Mouse (Mus musculus) embryonic fibroblast, embryonic 13.5 days (primary cell): Measurements from ENCODE around the gene Elmod1.

Experiments used
- CTCF ChIP-seq: IDR thresholded peaks from 2 replicates; pipeline ENCODE4 v1.5.1; 2011; ENCODE audit warnings: mild to moderate bottlenecking, control low read depth, low read length, moderate library complexity, borderline replicate concordance; ENCODE audit not compliant: insufficient read depth
- POLR2A ChIP-seq: IDR thresholded peaks from 2 replicates; pipeline ENCODE4 v1.6.1; 2011; ENCODE audit warnings: low read depth, mild to moderate bottlenecking, control low read depth, low read length, moderate library complexity

DNA sequence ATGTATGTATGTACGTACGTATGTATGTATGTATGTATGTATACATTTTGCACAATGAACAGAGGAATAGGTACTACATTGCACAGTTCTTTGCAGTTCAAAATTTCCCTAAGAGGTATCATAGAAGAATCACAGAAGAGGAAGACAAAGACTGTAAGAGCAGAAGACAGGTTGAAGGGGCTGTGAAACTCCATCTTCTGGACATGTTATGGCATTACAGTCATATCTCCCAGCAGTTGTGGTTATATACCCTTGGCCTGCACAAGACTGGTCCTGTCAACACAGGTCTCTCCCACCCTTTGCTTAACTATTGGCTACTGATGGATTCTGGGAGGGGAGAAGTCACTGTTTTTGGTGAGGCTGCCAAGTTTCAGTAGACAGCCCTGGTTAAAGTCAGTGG is 27.6 kb downstream of the Elmod1 start:
- no peak for TF ChIP-seq POLR2A
- TF ChIP-seq CTCF: no peak
